Mouse (Mus musculus): ENCODE data around the gene Ubqln4.
"Not testable (repeated sequence)": the region's sequence is repeated elsewhere in the genome, so short reads cannot be mapped to it uniquely, and the experiment has no call there.

Gene Ubqln4

GRCm38 (mm10) chr3:88563442-88563841 lies 9.9 kb downstream of the Ubqln4 start:
- intact Hi-C loops (cut with DNase I), result no loop called here

DNA sequence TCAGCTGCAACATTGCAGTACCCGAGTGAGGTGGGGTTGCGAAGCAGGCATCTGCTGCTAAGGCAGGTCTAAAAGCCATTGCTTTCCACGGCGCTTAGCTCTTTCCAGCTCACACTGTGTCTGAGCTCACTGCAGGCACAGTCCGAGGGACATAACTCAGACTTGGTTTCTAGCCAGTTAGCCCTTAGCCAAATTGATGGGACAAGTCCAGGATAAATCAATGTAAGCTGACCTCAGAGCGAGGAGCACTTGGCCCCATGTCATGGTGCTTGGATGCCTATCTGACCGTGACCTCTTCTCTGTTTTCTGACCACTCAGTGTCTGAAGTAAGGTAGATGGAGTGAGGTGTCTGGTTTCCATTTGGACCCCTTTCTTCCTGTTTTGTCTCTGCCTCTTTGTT lies 10.4 kb downstream of the Ubqln4 start:
- intact Hi-C loops (cut with DNase I), result no loop called here

DNA sequence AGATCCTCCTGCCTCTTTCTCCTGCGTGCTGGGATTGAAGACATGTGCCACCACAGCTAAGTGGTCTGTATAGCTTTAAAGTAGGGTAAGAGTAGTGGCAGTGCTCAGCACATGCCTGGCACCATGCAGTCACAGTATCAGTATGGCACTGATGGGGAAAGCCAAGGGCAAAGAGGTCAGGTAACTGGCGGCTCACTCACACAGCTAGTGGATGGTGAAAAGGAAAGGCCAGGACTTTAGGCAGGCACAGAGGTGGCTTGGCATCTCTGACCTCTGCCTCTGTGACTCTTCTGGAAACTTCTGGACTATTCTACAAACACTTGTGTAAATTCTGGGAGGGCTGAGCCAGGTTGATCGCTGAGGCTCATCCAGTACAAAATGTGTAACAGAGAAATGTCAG lies 12.6 kb downstream of the Ubqln4 start:
- intact Hi-C loops (cut with DNase I), result no loop called here

DNA sequence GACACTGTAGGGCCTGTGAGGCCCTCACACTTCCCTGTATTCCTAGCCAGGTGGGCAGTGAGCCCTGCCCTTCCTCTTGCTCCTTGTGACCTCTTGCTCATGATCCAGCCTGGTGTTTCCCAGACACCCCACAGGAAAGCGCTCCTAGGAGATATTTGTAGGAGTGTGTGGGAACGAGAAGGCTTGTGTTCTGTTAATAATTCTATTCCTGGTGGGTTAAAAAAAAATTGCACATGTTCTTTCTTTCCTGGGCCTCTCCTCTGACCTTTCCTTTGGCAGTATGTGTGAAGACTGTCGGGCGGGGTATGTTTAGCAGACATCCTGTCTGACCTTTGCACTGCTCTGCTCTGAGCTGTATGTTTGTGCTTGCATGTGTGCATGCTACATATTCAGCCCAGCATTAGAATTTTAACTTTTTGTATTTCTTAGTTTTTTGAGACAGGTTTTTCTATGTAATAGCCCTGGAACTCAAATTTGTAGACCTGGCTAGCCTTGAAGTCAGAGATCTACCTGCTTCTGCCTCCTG lies 13.0 kb downstream of the Ubqln4 start:
- intact Hi-C loops (cut with DNase I), result no loop called here

- intact Hi-C loops (cut with DNase I), result no loop called here
These were observed 14.3 kb downstream of the Ubqln4 start for GRCm38 (mm10) chr3:88567892-88568291.

DNA sequence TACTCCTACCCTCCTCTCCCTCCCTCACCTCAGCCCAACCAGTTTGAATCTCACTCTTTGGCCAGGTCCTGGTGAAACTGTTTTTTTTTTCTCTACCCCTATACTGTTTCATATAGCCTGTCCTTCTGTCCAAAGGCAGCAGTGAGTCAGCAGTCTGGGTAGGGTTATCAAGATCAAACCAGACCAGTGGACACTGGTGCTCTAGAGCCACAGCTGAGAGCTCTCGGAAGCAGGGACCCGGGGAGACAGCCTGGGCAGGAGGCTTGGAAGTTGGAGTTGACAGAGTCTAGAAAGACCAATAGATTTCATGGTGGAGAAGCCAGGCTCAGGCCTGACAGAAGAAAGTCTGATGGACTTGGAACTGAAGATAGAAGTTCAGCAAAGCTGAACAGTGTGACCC lies 15.1 kb downstream of the Ubqln4 start:
- intact Hi-C loops (cut with DNase I), result no loop called here

- intact Hi-C loops (cut with DNase I), result no loop called here
These were observed 15.5 kb downstream of the Ubqln4 start for GRCm38 (mm10) chr3:88569093-88569492.

DNA sequence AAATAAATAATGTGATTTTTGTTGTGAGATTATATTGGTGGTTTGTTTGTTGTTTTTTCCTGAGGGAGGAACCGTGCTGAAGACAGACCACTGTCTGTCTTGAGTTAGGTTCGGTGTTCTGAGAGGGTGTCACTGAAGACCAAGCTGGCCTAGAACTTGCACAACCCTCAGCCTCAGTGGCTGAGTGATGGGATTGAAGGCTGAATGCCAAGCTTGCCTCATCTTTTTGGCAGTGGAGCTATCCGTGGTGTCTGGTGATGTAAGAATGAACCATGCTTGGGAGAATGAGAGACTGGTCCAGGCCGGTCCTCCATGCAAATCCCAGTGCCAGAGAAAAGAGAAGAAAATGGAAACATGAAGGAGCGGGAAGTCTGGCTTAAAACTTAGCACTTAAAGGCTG lies 16.1 kb downstream of the Ubqln4 start:
- intact Hi-C loops (cut with DNase I), result no loop called here

DNA sequence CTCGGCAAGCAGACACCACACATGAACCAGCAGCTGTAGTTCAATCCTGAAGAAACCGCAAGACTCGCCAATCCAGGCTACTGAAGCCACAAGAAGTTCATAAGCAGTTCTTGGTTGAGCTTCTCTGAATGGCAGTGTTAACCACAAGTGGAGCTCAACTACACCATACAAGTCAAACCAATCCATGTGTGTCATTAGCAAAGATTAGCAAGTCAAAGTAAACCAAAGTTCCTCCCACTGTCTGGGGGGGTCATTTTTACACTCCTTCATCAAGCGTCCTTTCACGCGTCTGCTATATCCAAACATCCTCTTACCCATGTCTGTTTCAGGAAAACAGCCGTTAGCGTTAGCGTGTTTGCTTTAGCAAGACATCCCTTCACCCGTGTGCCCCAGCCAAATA lies 16.8 kb downstream of the Ubqln4 start:
- intact Hi-C loops (cut with DNase I), result no loop called here

DNA sequence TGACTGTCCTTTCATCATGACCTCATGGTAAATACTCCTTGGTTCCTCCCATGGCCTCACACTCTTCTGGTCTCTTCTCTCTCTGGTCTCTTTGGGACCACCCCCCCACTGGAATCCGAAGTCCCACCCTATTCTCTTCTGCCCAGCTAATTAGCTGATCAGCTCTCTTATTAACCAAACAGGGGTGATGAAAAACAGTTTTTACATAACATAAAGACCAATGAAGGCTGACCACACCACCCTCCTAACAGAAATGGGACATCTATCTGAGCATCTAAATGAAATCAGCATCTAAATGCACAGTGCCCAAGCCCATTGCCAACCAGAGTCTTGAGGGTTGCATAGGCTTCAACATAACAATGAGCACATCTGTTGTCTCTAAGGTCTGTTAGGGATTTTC lies 18.3 kb downstream of the Ubqln4 start:
- intact Hi-C loops (cut with DNase I), result no loop called here

- intact Hi-C loops (cut with DNase I), result no loop called here
These were observed 19.3 kb downstream of the Ubqln4 start for GRCm38 (mm10) chr3:88572835-88573234.

- intact Hi-C loops (cut with DNase I), result no loop called here
These were observed 20.3 kb downstream of the Ubqln4 start for GRCm38 (mm10) chr3:88573810-88574209.

DNA sequence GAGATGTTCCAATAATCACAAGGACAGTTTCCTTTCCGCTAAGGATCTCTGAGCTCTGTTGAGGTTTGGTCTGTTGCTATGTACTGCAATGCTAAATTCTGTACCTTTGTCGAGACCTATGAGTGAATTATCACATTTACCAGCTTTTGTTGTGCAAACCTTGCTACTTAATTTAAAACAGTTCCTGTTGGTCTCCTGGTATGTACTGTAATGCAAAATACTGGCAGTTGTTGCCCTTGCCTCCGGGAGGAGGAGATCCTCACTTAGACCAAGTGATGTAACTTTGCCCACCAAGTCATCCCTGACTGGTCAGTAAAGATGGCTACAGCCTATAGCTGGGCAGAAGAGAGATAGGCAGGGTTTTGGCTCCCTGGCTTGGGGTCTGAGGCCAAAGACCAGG lies 22.0 kb downstream of the Ubqln4 start, which contains the start of gene Ssr2:
Gene Ssr2, plus strand, starts transcription at position 337 of the 400 bp plus-strand sequence.
- intact Hi-C loops (cut with DNase I), result no loop called here

DNA sequence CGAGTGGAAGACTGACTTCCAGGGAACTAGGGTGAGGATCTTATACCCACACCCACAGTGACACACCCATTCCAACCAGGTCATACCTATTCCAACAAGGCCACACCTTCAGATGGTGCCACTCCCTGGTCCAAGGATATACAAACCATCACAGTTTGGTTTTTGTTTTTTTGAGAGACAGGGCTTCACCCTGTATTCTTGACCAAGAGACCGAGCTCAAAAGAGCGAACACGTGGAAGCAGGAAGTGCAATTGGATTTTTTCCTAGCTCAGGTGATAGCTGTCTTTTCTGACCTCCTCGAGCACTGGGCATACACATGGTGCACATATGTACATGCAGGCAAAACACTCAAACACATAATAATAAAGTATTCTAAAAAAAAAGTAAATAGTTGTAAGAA lies 24.3 kb downstream of the Ubqln4 start:
- intact Hi-C loops (cut with DNase I), result not testable (repeated sequence)

DNA sequence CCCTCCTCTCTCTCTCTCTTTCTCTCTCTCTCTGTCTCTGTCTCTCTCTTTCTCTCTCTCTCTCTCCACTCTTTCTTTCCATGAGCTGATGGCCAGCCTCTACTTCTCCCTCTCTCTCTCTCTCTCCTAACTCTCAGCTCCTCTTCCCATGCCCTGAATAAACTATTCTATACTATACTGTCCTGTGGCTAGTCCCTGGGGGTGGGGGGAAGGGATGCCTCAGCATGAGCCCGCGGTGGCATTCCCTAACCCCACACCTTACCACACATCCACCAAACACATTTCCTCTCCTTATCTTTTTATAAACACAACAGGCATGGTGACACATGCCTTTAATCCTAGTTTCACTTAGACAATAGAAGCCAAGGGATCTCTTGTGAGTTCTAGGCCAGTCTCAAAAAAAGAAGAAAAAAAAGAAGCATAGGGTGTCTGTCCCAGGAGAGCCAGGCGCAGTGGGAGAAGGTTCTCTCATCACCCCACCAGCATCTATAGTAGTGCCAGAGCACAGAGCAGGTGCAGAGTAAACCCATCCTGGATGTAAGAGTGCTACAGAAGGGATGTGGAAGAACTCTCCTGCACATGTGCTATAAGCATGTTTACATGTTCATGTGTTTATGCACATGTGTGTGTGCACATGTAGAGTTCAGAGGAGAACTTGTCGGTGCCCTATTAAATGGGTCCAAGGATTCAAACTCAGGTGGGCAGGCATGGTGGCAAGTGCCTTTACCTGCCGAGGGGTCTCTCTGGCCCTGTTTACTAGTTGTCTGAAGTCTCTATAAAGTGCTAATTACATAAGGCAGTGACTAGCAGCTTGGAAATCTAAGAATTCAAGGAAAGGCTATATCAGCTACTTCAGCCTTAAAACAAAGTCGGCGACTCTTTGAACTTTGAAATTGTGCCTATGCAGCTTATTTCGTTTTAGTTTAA lies 25.2 kb downstream of the Ubqln4 start:
- intact Hi-C loops (cut with DNase I), result no loop called here

- intact Hi-C loops (cut with DNase I), result no loop called here
These were observed 26.0 kb downstream of the Ubqln4 start for GRCm38 (mm10) chr3:88579454-88580117.

DNA sequence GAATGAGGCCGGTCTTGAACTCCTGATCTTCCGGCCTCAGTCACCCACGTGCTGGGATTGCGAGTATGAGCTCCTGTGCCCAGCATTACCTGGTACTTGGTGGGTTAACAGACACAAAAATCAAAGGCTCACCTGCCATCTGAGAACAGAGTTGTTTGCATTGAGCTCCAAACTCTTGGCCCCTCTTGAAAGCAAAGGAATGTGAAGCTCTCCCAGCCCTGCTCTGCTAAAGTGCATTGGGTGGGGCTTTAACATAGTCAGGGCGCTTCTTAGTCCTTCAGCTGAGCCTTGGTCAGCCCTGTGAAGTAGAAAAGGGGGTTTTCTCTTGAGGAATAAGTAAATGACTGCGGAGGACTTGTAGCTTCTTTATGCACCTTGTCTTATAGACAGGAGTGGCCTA lies 32.2 kb downstream of the Ubqln4 start:
- intact Hi-C loops (cut with DNase I), result no loop called here

GRCm38 (mm10) chr3:88586640-88587039 lies 33.1 kb downstream of the Ubqln4 start:
- intact Hi-C loops (cut with DNase I), result no loop called here

GRCm38 (mm10) chr3:88590246-88590645 lies 36.7 kb downstream of the Ubqln4 start:
- intact Hi-C loops (cut with DNase I), result loop anchor here (10.0 kb wide), 1 partner anchor 155 kb away; no protein-coding TSS in a partner anchor

GRCm38 (mm10) chr3:88591044-88591443 lies 37.5 kb downstream of the Ubqln4 start:
- intact Hi-C loops (cut with DNase I), result loop anchor here (10.0 kb wide), 1 partner anchor 154 kb away; no protein-coding TSS in a partner anchor

DNA sequence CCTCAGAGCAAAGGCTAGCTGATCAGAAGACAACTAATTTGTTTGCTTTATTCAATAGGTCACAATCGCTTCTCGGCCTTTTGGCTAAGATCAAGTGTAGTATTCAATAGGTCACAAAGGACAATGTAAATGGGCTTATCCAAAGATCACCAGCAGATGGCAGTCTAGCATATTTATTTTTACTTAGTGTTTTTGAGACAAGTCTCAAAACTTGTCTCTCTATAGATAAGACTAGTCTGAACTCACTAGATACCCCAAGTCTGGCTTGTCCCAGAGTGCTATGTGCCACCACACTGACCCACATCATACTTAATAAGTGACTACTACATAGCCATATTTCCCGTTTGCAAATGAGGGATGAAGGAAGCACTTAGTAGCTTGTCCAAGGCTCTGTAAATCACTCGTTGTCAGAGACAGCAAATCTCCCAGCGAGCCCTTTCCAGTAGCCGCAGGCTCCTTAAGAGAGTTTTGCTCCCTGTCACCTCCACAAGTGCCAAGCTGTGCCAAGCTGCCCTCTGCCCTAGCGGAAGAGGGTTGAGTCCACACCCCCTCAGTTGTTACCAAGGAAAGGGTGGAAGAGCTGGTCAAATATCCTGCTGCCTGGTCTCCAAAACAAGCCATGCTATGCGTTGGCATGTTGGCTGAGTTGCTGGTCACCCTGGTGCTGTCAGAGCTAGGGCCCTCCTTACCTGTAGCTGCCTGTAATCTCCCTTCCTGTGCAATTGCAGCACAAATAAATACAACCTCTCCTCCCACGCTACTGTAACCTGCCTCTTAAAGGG lies 38.6 kb downstream of the Ubqln4 start:
- intact Hi-C loops (cut with DNase I), result loop anchor here (10.0 kb wide), 1 partner anchor 153 kb away; no protein-coding TSS in a partner anchor

Data from adrenal gland (tissue).